Mouse (Mus musculus) liver, embryonic 12.5 days (tissue): ENCODE measurements at regions not wholly inside any gene's neighbourhood (a gene's known extent, or its start where the extent isn't known, plus 50 kb on each side); places are given as distances from the start of the nearest gene placed in this dataset.

ENCODE experiments used
- ATAC-seq: fragments of 200-750 bp; cut with Nextera tagmentation; 2 replicates; pipeline ENCODE4 v1.8.0; 2017; ENCODE audit warnings: moderate number of reproducible peaks, mild to moderate bottlenecking, moderate library complexity
- H3K27ac ChIP-seq: fragments of 300-500 bp; sonication (generic); 2 replicates; pipeline ENCODE4 v1.5.1; 2016; ENCODE audit warnings: mild to moderate bottlenecking
- H3K27me3 ChIP-seq: fragments of 300-500 bp; sonication (generic); replicated peaks from 2 replicates; pipeline ENCODE4 v1.6.1; 2016; ENCODE audit warnings: mild to moderate bottlenecking, moderate library complexity
- H3K36me3 ChIP-seq: fragments of 300-500 bp; sonication (generic); 2 replicates; pipeline ENCODE4 v1.6.1; 2016; ENCODE audit warnings: mild to moderate bottlenecking, moderate library complexity
- H3K4me1 ChIP-seq: fragments of 300-500 bp; sonication (generic); 2 replicates; pipeline ENCODE4 v1.6.1; 2016
- H3K4me2 ChIP-seq: fragments of 300-500 bp; sonication (generic); 2 replicates; pipeline ENCODE4 v1.6.1; 2016; ENCODE audit warnings: mild to moderate bottlenecking, moderate library complexity
- H3K4me3 ChIP-seq: fragments of 300-500 bp; sonication (generic); 2 replicates; pipeline ENCODE4 v1.5.1; 2016; ENCODE audit warnings: mild to moderate bottlenecking, moderate library complexity
- H3K9ac ChIP-seq: fragments of 300-500 bp; sonication (generic); 2 replicates; pipeline ENCODE4 v1.6.1; 2016; ENCODE audit warnings: mild to moderate bottlenecking, moderate library complexity
- H3K9me3 ChIP-seq: fragments of 300-500 bp; sonication (generic); replicated peaks from 2 replicates; pipeline ENCODE4 v1.6.1; 2016; ENCODE audit warnings: mild to moderate bottlenecking, moderate library complexity
- WGBS: fragments of 180-500 bp; shearing (Covaris S2); methylation state at CpG from one replicate; pipeline ENCODE4 v1.1.7; 2016; ENCODE audit not compliant: insufficient replicate concordance; 5-methylcytosine and 5-hydroxymethylcytosine counted together

- Histone ChIP-seq H3K9ac (no peak overlapping the region), H3K4me2 (peak overlapping the region; percentile 19; the same call in 1 of the 2 replicates), H3K9me3 (no peaks in the 10 kb centered on the region), H3K27ac (no peak overlapping the region), H3K27me3 (no peaks in the 10 kb centered on the region), H3K4me3 (no peak overlapping the region), H3K4me1 (no peaks in the 10 kb centered on the region), H3K36me3 (no peaks in the 10 kb centered on the region)
- WGBS: 32% methylated on average over 14 of the region's 14 CpGs
- no peak for ATAC-seq
Observed at GRCm38 (mm10) chr11:43344767-43345561, 81.1 kb downstream of the Pttg1 start.

- Histone ChIP-seq H3K27ac (no peak overlapping the region), H3K27me3 (no peaks in the 10 kb centered on the region), H3K36me3 (no peaks in the 10 kb centered on the region), H3K4me1 (no peaks in the 10 kb centered on the region), H3K4me3 (no peak overlapping the region), H3K4me2 (no peak overlapping the region), H3K9me3 (no peaks in the 10 kb centered on the region), H3K9ac (no peak overlapping the region)
- ATAC-seq: no peak
- WGBS: 81% methylated on average over 5 of the region's 5 CpGs
Observed at GRCm38 (mm10) chr11:43343574-43343973, 82.5 kb downstream of the Pttg1 start.

- H3K36me3 ChIP-seq: no peaks in the 10 kb centered on the region
- no peaks in the 10 kb centered on the region for H3K9me3 ChIP-seq
- no peak overlapping the region for H3K4me2 ChIP-seq
- ATAC-seq: no peak
- H3K27me3 ChIP-seq: no peaks in the 10 kb centered on the region
- no peaks in the 10 kb centered on the region for H3K4me1 ChIP-seq
- no peak overlapping the region for H3K4me3 ChIP-seq
- no peak overlapping the region for H3K27ac ChIP-seq
- H3K9ac ChIP-seq: no peak overlapping the region
- 81% methylated on average over 2 of the region's 2 CpGs for WGBS
Observed at GRCm38 (mm10) chr11:43338377-43338993, 87.6 kb downstream of the Pttg1 start.

GRCm38 (mm10) chr11:43335668-43336265 is 90.3 kb downstream of the Pttg1 start:
- Histone ChIP-seq H3K4me1 (no peaks in the 10 kb centered on the region), H3K9me3 (no peaks in the 10 kb centered on the region), H3K36me3 (no peaks in the 10 kb centered on the region), H3K4me2 (no peak overlapping the region), H3K27ac (no peak overlapping the region), H3K9ac (no peak overlapping the region), H3K4me3 (no peak overlapping the region), H3K27me3 (no peaks in the 10 kb centered on the region)
- WGBS: 54% methylated on average over 7 of the region's 7 CpGs
- ATAC-seq: no peak

GRCm38 (mm10) chr11:43333547-43333946 is 92.5 kb downstream of the Pttg1 start:
- WGBS: 64% methylated on average over 4 of the region's 4 CpGs
- Histone ChIP-seq H3K27me3 (no peaks in the 10 kb centered on the region), H3K9ac (no peak overlapping the region), H3K9me3 (no peaks in the 10 kb centered on the region), H3K36me3 (no peaks in the 10 kb centered on the region), H3K4me2 (no peak overlapping the region), H3K4me1 (no peaks in the 10 kb centered on the region), H3K4me3 (no peak overlapping the region), H3K27ac (no peak overlapping the region)
- no peak for ATAC-seq

- no peaks in the 10 kb centered on the region for H3K36me3 ChIP-seq
- WGBS: 61% methylated on average over 4 of the region's 4 CpGs
- H3K27me3 ChIP-seq: no peaks in the 10 kb centered on the region
- no peaks in the 10 kb centered on the region for H3K9me3 ChIP-seq
- H3K4me1 ChIP-seq: no peaks in the 10 kb centered on the region
- no peak for ATAC-seq
- H3K4me3 ChIP-seq: no peak overlapping the region
- H3K4me2 ChIP-seq: no peak overlapping the region
- no peak overlapping the region for H3K27ac ChIP-seq
- no peak overlapping the region for H3K9ac ChIP-seq
Observed at GRCm38 (mm10) chr11:43313996-43314395, 112.1 kb downstream of the Pttg1 start.
